Mouse (Mus musculus): ENCODE data around the gene Gpr137c.

Gene Gpr137c

DNA sequence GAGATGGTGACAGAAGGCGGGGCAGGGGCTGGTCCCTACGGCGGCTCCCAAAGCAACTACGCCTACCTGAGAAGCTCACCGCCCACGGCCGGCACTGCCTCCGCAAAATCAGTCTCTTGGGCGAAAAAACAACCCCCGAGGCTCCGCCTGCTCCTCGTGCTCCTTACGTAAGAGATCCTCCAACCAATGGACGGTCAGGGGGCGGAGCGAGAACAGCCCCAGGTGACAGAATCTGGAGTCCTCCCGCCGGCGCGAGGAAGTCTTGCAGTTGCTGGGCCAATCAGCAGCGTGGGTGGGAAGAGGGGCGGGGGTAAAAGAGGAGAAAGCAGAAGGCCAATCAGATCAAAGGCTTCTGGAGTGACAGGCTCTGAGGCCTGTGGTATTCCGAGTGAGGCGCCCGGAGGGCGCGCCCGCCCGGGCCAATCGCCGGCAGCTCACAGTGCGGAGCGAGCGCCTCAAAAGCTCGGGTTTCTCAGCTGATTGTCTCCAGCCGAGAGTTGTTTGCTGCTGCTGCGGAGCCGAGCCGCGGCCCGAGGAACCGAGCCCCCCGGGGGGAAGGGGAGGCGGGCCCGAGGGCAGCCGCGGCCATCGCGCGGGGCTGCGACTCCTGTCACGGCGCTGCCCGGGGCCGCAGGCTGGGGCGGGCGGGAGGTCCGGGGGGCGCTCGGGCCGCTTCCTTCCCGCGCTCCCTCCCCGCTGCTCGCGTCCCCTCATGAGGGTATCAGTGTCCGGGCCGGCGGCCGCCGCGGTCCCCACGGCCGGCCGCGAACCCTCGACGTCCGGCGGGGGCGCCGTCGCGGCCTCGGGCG lies at the start of gene Gpr137c:
Gene Gpr137c, plus strand, starts transcription at position 437 of the 809 bp plus-strand sequence.
- peak; percentile 99 for DNase-seq (ENCODE audit: low spot score)

- no peak for DNase-seq (ENCODE audit: low spot score)
These were observed 47.3 kb upstream of the Gpr137c start for GRCm38 (mm10) chr14:45172260-45172659.

GRCm38 (mm10) chr14:45175012-45175740 lies 44.3 kb upstream of the Gpr137c start:
- no peak for DNase-seq (ENCODE audit: low spot score)

- DNase-seq (ENCODE audit: low spot score), result no peak
These were observed 40.3 kb upstream of the Gpr137c start for GRCm38 (mm10) chr14:45179186-45179585.

- no peak for DNase-seq (ENCODE audit: low spot score)
These were observed 39.9 kb upstream of the Gpr137c start for GRCm38 (mm10) chr14:45179606-45180005.

- DNase-seq (ENCODE audit: low spot score), result no peak
These were observed 37.9 kb upstream of the Gpr137c start for GRCm38 (mm10) chr14:45181611-45182010.

DNA sequence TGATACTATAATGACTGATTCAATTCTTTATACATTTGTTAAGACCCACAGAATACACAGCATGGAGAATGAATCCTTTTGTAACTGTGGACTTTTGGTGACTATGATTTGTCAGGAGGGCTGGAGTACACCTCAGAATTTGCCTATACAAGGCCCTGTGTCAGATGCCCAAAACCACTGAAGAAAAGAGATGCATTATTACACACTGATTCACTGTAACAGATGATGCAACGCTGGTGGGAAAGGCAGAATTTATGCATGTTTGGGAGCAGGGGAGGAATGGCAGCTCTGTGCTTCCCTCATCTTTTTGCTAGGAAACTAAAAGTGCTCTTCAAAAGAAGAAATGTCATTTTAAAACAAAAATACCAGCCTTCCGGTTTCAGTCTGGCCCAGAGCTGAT lies 28.5 kb upstream of the Gpr137c start:
- no peak for DNase-seq (ENCODE audit: low spot score)

DNA sequence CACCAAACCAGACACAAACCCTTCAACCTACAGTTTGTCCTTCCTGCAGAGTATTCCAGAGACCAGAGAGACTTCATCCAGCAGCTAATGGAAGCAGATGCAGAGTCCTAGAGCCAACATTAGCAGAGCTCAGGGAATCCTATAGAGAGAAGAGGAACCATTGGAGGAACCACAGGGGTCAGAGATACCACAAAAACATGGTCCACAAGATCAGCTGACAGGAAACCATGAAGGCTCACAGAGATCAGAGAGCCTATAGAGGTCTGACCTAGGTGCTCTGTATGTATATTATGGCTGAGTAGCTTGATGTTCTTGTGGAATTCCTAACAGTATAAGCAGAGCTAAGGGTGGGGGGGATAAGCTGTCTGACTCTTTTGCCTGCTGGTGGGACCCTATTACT lies 18.9 kb upstream of the Gpr137c start:
- DNase-seq (ENCODE audit: low spot score), result no peak

- no peak for DNase-seq (ENCODE audit: low spot score)
These were observed 8.8 kb upstream of the Gpr137c start for GRCm38 (mm10) chr14:45210683-45211082.

DNA sequence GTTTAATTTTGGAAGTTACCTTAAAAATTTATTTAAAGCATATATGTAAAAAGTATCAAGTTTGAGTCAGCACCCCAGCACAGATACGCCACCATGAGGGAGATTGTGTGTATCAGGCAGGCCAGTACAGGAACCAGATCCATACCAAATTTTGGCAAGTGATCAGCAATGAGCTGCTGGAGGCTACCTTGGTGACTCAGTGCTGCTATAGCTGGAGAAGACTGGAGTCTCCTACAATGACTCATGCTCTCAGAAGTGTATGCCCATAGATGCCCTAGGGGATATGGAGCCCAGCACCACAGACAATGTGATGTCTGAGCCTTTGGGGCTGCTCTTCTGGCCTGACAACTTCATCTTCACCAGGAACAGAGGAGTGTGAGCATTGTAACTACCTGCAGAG lies 8.1 kb upstream of the Gpr137c start:
- DNase-seq (ENCODE audit: low spot score), result no peak

DNA sequence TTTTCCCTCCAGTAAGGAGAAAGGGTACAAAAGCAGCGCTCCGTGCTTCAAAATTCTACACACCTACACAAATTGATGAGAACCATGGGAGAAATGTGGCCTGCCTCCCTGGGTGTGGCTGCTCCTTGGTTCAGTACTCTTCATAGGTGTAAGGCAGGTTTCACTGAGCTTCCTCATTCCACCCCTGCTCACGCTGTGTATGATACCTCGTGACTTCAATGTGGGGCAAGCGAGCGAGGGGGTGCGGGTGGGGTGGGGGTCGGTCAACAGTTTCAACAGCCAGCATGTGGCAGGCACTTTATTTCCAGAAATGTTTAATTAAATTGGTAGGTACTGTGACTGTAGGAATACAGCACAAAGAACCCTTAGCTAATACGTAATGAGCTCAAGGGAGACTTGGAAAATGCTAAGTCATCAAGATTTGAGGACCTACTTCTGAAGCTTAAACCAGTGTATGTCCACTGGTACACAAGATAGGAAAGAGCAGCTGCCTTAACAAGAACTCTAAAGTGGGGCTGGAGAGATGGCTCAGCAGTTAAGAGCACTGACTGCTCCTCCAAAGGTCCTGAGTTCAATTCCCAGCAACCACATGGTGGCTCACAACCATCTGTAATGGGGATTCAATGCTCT lies 2.7 kb upstream of the Gpr137c start:
- DNase-seq (ENCODE audit: low spot score), result no peak

DNA sequence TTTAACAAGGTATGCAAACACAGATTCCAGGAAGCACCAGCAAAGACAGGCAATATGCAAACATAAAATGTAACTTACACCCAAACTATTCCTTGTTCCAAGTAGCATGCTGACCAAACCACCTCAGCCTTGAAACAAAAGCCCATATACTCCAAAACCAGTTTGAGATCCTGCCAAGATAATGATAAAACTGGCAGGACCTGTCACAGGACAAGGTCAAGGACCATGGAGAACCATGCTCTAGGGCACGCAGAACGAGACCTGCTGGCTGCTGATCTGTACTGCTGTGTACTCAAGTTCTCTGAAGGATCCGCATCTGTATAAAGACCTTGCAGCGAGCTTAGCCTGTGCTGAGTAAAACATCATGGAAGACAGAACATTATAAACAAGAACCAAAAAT lies 1.8 kb upstream of the Gpr137c start:
- peak; percentile 13 for DNase-seq (ENCODE audit: low spot score)

GRCm38 (mm10) chr14:45220090-45220956 lies 806 bp downstream of the Gpr137c start, which contains the start of gene Txndc16:
Gene Txndc16 (minus strand): TSS chr14:45220328.
- peak; percentile 81 for DNase-seq (ENCODE audit: low spot score)

GRCm38 (mm10) chr14:45220957-45221630 lies 1.6 kb downstream of the Gpr137c start:
- no peak for DNase-seq (ENCODE audit: low spot score)

DNA sequence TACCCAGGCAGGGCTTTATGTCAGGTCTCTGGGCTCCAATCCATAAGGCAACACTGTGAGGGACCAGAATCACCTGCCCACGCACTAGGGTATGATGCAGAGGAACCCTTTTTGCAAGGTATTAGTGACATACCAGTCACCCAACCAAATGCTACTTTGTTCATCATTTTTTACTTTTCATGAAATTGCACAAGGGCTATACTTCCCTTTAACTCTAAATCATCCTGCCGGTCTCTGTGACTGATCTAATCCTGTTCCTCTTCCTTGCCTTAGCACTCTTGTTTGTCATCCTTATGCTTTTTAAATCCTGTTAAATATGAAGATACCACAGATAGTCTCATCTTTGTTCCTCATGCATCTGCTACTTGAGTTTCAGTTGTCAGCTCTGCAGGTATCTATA lies 19.5 kb downstream of the Gpr137c start:
- DNase-seq (ENCODE audit: low spot score), result no peak

DNA sequence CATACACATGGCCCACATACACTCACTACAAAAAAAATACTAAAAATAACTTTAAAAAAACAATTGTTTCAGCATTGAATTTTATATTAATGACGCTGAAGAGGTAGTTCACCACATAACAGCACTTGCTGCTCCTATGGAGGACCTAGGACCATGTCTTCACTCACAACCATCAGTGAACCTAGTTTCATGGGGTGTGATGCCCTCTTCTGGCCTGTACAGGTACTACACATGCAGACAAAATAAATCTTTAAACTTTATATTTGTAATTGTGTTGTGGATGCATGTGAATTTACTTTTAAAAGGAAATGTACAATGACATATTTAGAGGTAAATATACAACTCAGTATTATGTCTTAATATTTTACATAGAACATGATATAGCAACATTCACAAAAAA lies 22.1 kb downstream of the Gpr137c start:
- DNase-seq (ENCODE audit: low spot score), result no peak

- no peak for DNase-seq (ENCODE audit: low spot score)
These were observed 32.1 kb downstream of the Gpr137c start for GRCm38 (mm10) chr14:45251548-45252076.

- no peak for DNase-seq (ENCODE audit: low spot score)
These were observed 44.5 kb downstream of the Gpr137c start for GRCm38 (mm10) chr14:45263831-45264592.

GRCm38 (mm10) chr14:45275816-45276215 lies 56.3 kb downstream of the Gpr137c start:
- DNase-seq (ENCODE audit: low spot score), result no peak

DNA sequence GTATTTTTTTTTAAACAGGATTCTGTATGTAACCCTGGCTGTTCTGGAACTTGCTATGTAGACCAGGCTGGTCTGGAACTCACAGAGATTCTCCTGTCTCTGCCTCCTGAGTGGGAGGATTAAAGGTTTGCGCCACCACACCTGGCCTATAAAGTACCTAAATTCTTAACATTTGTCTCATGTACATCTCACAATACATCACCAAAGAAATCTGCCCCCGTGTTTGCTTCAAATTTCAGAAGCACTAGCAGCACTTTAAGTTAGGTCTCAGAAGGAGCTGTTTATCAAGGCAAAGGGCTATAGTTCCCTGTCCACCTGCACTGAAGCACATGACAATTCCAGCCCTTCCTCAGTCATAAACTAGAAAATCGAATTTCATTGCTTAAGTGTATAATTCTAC lies 62.5 kb downstream of the Gpr137c start:
- no peak for DNase-seq (ENCODE audit: low spot score)
